Comparison of ENCODE assay signal across 22 mouse cellular contexts in the genomic region with DNA sequence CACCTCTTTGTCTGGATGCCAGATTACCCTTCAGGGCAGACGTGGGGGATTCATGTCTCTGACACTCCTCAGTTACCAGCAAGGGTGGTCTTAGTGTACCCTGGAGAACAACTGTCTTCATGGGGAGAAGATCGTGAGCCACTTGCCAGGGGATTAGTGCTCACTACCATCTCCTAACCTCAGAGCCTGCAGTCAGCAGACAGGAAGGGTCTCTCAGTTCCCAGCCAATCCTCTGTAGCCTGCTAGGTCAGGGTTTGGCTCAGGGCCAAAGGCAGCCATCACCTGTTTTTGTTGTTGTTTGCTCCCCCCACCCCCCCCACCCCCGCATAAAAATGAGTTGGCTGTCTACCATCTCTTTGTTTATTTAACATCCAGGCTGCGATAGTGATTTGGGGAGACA.
DNase-seq lines count a peak whose midpoint lies in the region; ATAC-seq lines count a peak whose summit lies in the region.
"Had no signal": no experiment of that assay in that cellular context is flagged by ENCODE, and none has a peak within 500 bp of the region (broad histone marks: within the 10 kb centered on the region; RNA-seq: fewer than 3 reads in every experiment).

No protein-coding gene starts in this region.

- H3K36me3 ChIP-seq in hindbrain, embryonic 13.5 days: no peaks in the 10 kb centered on the region
- H3K36me3 ChIP-seq in hindbrain, embryonic 12.5 days: no peaks in the 10 kb centered on the region
- no peaks in the 10 kb centered on the region for H3K36me3 ChIP-seq in hindbrain, embryonic 16.5 days (ENCODE audit: control insufficient read depth, insufficient read depth, low read length)
- H3K36me3 ChIP-seq: heart, embryonic 13.5 days; liver, embryonic 12.5 days had no signal

- no peaks in the 10 kb centered on the region for H3K27me3 ChIP-seq in hindbrain, embryonic 13.5 days
- no peaks in the 10 kb centered on the region for H3K27me3 ChIP-seq in hindbrain, embryonic 12.5 days
- H3K27me3 ChIP-seq in hindbrain, embryonic 16.5 days (replicated peaks; ENCODE audit: control insufficient read depth, insufficient read depth, low read length): no peaks in the 10 kb centered on the region
- H3K27me3 ChIP-seq: heart, embryonic 13.5 days; liver, embryonic 12.5 days had no signal

- no peak overlapping the region for H3K4me2 ChIP-seq in hindbrain, embryonic 13.5 days
- H3K4me2 ChIP-seq in hindbrain, embryonic 12.5 days (replicated peaks): no peak overlapping the region
- H3K4me2 ChIP-seq in hindbrain, embryonic 16.5 days (ENCODE audit: low read length): no peak overlapping the region
- H3K4me2 ChIP-seq: heart, embryonic 13.5 days; liver, embryonic 12.5 days had no signal

- peak; percentile 54 for DNase-seq in cerebellum, adult 11 months
- DNase-seq in cerebellum, adult 9-11 months: peak; percentile 74
- no peak for DNase-seq in adrenal gland, postnatal 14 days
- no peak for DNase-seq in testis, postnatal 14 days (ENCODE audit: low spot score)
- DNase-seq: adrenal gland, postnatal 25 days; gastrocnemius, postnatal 14 days; heart, adult 18-20 months; kidney, adult 8-10 months; kidney, postnatal 36 days; lung, adult 2 months; right cerebral cortex, adult 18-20 months; thymus, postnatal 14 days had no signal

- H3K27ac ChIP-seq in hindbrain, embryonic 13.5 days: peak overlapping the region; percentile 60; the same call in 1 of the 2 replicates
- H3K27ac ChIP-seq in hindbrain, embryonic 12.5 days: no peak overlapping the region
- no peak overlapping the region; the same call in 1 of the 2 replicates for H3K27ac ChIP-seq in hindbrain, embryonic 16.5 days (ENCODE audit: low read depth, low read length)
- H3K27ac ChIP-seq: heart, embryonic 13.5 days; left cerebral cortex, adult 2 months; liver, embryonic 12.5 days had no signal

- 50% methylated on average over 4 of the region's 4 CpGs for WGBS in hindbrain, embryonic 13.5 days
- 63% methylated on average over 4 of the region's 4 CpGs for WGBS in hindbrain, embryonic 12.5 days
- 52% methylated on average over 4 of the region's 4 CpGs for WGBS in hindbrain, embryonic 16.5 days

- H3K9ac ChIP-seq in hindbrain, embryonic 13.5 days: no peak overlapping the region
- no peak overlapping the region for H3K9ac ChIP-seq in hindbrain, embryonic 12.5 days
- no peak overlapping the region for H3K9ac ChIP-seq in hindbrain, embryonic 16.5 days (ENCODE audit: low read depth, low read length)
- H3K9ac ChIP-seq: heart, embryonic 13.5 days; liver, embryonic 12.5 days had no signal

- H3K9me3 ChIP-seq in hindbrain, embryonic 13.5 days: no peaks in the 10 kb centered on the region
- no peaks in the 10 kb centered on the region for H3K9me3 ChIP-seq in hindbrain, embryonic 12.5 days (replicated peaks)
- no peaks in the 10 kb centered on the region for H3K9me3 ChIP-seq in hindbrain, embryonic 16.5 days (ENCODE audit: control insufficient read depth, low read length)
- H3K9me3 ChIP-seq: heart, embryonic 13.5 days; liver, embryonic 12.5 days; megakaryocyte, embryonic 14.5 days had no signal

- ATAC-seq in cerebellum, adult (ENCODE audit: insufficient number of reproducible peaks, low FRiP score, low TSS enrichment): no peak
- ATAC-seq in hindbrain, embryonic 13.5 days (ENCODE audit: low FRiP score): no peak
- ATAC-seq in hindbrain, embryonic 12.5 days (ENCODE audit: low FRiP score): no peak
- ATAC-seq in hindbrain, embryonic 16.5 days: peak; percentile 45; the same call in 1 of the 2 replicates
- ATAC-seq: activated CD4-positive, CD25-positive, alpha-beta regulatory T cell, adult 4 months; CD4-positive, CD25-positive, alpha-beta regulatory T cell, adult 4 months; liver, embryonic 12.5 days had no signal

- no peak overlapping the region for H3K4me3 ChIP-seq in hindbrain, embryonic 13.5 days
- no peak overlapping the region for H3K4me3 ChIP-seq in hindbrain, embryonic 12.5 days
- H3K4me3 ChIP-seq in hindbrain, embryonic 16.5 days (ENCODE audit: low read length): no peak overlapping the region
- H3K4me3 ChIP-seq: heart, embryonic 13.5 days; left cerebral cortex, adult 2 months; liver, embryonic 12.5 days; megakaryocyte, embryonic 14.5 days had no signal

- H3K4me1 ChIP-seq in hindbrain, embryonic 13.5 days (replicated peaks): peaks cover 19% of the 10 kb centered on the region
- peaks cover 18% of the 10 kb centered on the region for H3K4me1 ChIP-seq in hindbrain, embryonic 12.5 days
- no peaks in the 10 kb centered on the region for H3K4me1 ChIP-seq in hindbrain, embryonic 16.5 days (ENCODE audit: control insufficient read depth, insufficient read depth, low read depth, low read length)
- H3K4me1 ChIP-seq: heart, embryonic 13.5 days; liver, embryonic 12.5 days; megakaryocyte, embryonic 14.5 days had no signal

Comparison
In these comparisons a context has a peak if more than half of its experiments do, and no peak if none do; other contexts are left out.
1. DNase-seq: peak in cerebellum, adult 11 months (single experiment) and cerebellum, adult 9-11 months (single experiment); none in adrenal gland, postnatal 14 days (single experiment) and testis, postnatal 14 days (single experiment).